Mouse (Mus musculus) lung, postnatal 4 days (tissue): ENCODE results near the gene Gm3476.
A peak's percentile ranks its signal among the peaks of the same experiment; 100 is the strongest.
"Not testable (repeated sequence)": the region's sequence is repeated elsewhere in the genome, so short reads cannot be mapped to it uniquely, and the experiment has no call there.

Experiments used
- DNase-seq, 2 experiments: peaks; one replicate each; pipeline ENCODE4 v3.0.0; 2021

Gene Gm3476

GRCm38 (mm10) chr14:6125707-6126106 lies at the start of gene Gm3476:
Gene Gm3476, minus strand, starts transcription at chr14:6125807.
- not testable (repeated sequence) for DNase-seq

- not testable (repeated sequence) for DNase-seq
These were observed 37.9 kb upstream of the Gm3476 start for GRCm38 (mm10) chr14:6163538-6163937.

- not testable (repeated sequence) for DNase-seq
These were observed 35.5 kb upstream of the Gm3476 start for GRCm38 (mm10) chr14:6161085-6161484.

- DNase-seq = peak; percentile 59 to 67
These were observed 17.2 kb downstream of the Gm3476 start, which contains the start of gene Gm3468 for GRCm38 (mm10) chr14:6108272-6108925. Gene Gm3468, minus strand, starts transcription at chr14:6108665.

GRCm38 (mm10) chr14:6107500-6107899 lies 18.1 kb downstream of the Gm3476 start:
- DNase-seq = peak in 1 of 2 experiments; percentile 2

GRCm38 (mm10) chr14:6093842-6094241 lies 31.8 kb downstream of the Gm3476 start, which contains the start of gene Gm8206:
Gene Gm8206, minus strand, starts transcription at chr14:6093942.
- DNase-seq = not testable (repeated sequence)

GRCm38 (mm10) chr14:6058167-6058566 lies 67.4 kb downstream of the Gm3476 start, which contains the start of gene Gm6337:
Gene Gm6337, minus strand, starts transcription at chr14:6058267.
- not testable (repeated sequence) for DNase-seq
